12 mouse cellular contexts compared by ENCODE assay signal in the genomic region with DNA sequence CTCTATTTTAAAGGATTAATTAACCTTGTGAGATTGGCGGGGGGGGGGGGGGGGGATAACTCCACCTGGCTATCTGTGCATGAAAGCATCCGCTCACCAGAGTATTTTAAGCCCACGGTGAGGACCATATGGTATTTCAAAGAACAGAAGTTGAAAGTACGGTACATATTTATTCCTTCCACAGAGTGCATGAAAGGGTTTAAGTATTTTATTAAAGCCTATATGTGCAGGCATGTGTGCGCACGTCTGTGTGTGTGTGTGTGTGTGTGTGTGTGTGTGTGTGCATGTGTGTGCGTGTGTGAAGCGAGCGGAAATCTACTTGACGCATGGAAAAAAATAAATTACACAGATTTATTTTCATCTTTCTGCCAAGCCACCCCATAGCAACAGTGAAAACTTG. TPM values are rescaled to one million over a fixed set of nuclear protein-coding genes. Genes with fewer than 3 reads are reported as not detected.
A peak's percentile ranks its signal among the peaks of the same experiment; 100 is the strongest.
DNase-seq lines count a peak whose midpoint lies in the region; ATAC-seq and TF ChIP-seq lines count a peak whose summit lies in the region.
"Had no signal": no experiment of that assay in that cellular context is flagged by ENCODE, and none has a peak within 500 bp of the region (broad histone marks: within the 10 kb centered on the region; RNA-seq: fewer than 3 reads in every experiment).

No protein-coding gene starts in this region.

- no peaks in the 10 kb centered on the region for H3K9me3 ChIP-seq in intestine, embryonic 15.5 days
- H3K9me3 ChIP-seq in intestine, postnatal 0 days (ENCODE audit: control insufficient read depth): no peaks in the 10 kb centered on the region
- H3K9me3 ChIP-seq in embryonic facial prominence, embryonic 13.5 days: no peaks in the 10 kb centered on the region
- no peaks in the 10 kb centered on the region for H3K9me3 ChIP-seq in hindbrain, embryonic 13.5 days
- H3K9me3 ChIP-seq in midbrain, embryonic 15.5 days: no peaks in the 10 kb centered on the region

- 0 out of 2 replicates have a peak overlapping the region, but pooled peaks have one; percentile 1 for H3K4me2 ChIP-seq in intestine, embryonic 15.5 days (replicated peaks)
- no peak overlapping the region for H3K4me2 ChIP-seq in intestine, postnatal 0 days (replicated peaks; ENCODE audit: low read depth)
- H3K4me2 ChIP-seq in embryonic facial prominence, embryonic 13.5 days: peak overlapping the region; percentile 44
- H3K4me2 ChIP-seq in hindbrain, embryonic 13.5 days: peak overlapping the region; percentile 48
- peak overlapping the region; percentile 54 for H3K4me2 ChIP-seq in midbrain, embryonic 15.5 days

- no peak for TF ChIP-seq CTCF in intestine, postnatal 0 days (IDR thresholded peaks at IDR 0.05; ENCODE audit: low read depth)
- TF ChIP-seq CTCF in cerebellum, adult 2 months (IDR thresholded peaks at IDR 0.05; ENCODE audit: borderline replicate concordance, insufficient read depth, low read depth, low read length): no peak

- H3K9ac ChIP-seq in intestine, embryonic 15.5 days: no peak overlapping the region
- no peak overlapping the region for H3K9ac ChIP-seq in intestine, postnatal 0 days (ENCODE audit: low read depth, low read length)
- peak overlapping the region; percentile 28; the same call in 1 of the 2 replicates for H3K9ac ChIP-seq in embryonic facial prominence, embryonic 13.5 days
- peak overlapping the region; percentile 61 for H3K9ac ChIP-seq in hindbrain, embryonic 13.5 days
- H3K9ac ChIP-seq in midbrain, embryonic 15.5 days: peak overlapping the region; percentile 34; the same call in 1 of the 2 replicates

- H3K27ac ChIP-seq in intestine, embryonic 15.5 days: no peak overlapping the region
- H3K27ac ChIP-seq in intestine, postnatal 0 days (ENCODE audit: low read depth, low read length): no peak overlapping the region
- H3K27ac ChIP-seq in embryonic facial prominence, embryonic 13.5 days: no peak overlapping the region
- no peak overlapping the region for H3K27ac ChIP-seq in hindbrain, embryonic 13.5 days
- no peak overlapping the region for H3K27ac ChIP-seq in midbrain, embryonic 15.5 days
- no peak overlapping the region for H3K27ac ChIP-seq in cerebellum, adult 2 months (ENCODE audit: insufficient read depth, low read length)

- 57% methylated on average over 10 of the region's 10 CpGs for WGBS in intestine, embryonic 15.5 days
- 47% methylated on average over 10 of the region's 10 CpGs for WGBS in intestine, postnatal 0 days
- WGBS in embryonic facial prominence, embryonic 13.5 days: 45% methylated on average over 10 of the region's 10 CpGs
- WGBS in hindbrain, embryonic 13.5 days: 34% methylated on average over 10 of the region's 10 CpGs
- WGBS in midbrain, embryonic 15.5 days: 23% methylated on average over 10 of the region's 10 CpGs
- 41% methylated on average over 10 of the region's 10 CpGs for WGBS in cerebellum, adult 2 months

- no peaks in the 10 kb centered on the region for H3K4me1 ChIP-seq in intestine, embryonic 15.5 days (replicated peaks)
- H3K4me1 ChIP-seq in intestine, postnatal 0 days (replicated peaks; ENCODE audit: control insufficient read depth, insufficient read depth, low read length): no peaks in the 10 kb centered on the region
- no peaks in the 10 kb centered on the region for H3K4me1 ChIP-seq in embryonic facial prominence, embryonic 13.5 days
- H3K4me1 ChIP-seq in hindbrain, embryonic 13.5 days (replicated peaks): peaks cover 12% of the 10 kb centered on the region
- peaks cover 13% of the 10 kb centered on the region for H3K4me1 ChIP-seq in midbrain, embryonic 15.5 days
- H3K4me1 ChIP-seq in cerebellum, adult 2 months (ENCODE audit: control insufficient read depth, insufficient read depth, low read length): peaks cover 9% of the 10 kb centered on the region

- TF ChIP-seq POLR2A in cerebellum, adult 2 months (IDR thresholded peaks at IDR 0.05; ENCODE audit: borderline replicate concordance, insufficient read depth, low read length): no peak

- H3K27me3 ChIP-seq in intestine, embryonic 15.5 days (replicated peaks): no peaks in the 10 kb centered on the region
- H3K27me3 ChIP-seq in intestine, postnatal 0 days (replicated peaks; ENCODE audit: control insufficient read depth, insufficient read depth, low read length): 0 out of 2 replicates have a peak, but pooled peaks cover 3% of the 10 kb centered on the region
- peaks cover 11% of the 10 kb centered on the region for H3K27me3 ChIP-seq in embryonic facial prominence, embryonic 13.5 days
- peaks cover 13% of the 10 kb centered on the region for H3K27me3 ChIP-seq in hindbrain, embryonic 13.5 days
- H3K27me3 ChIP-seq in midbrain, embryonic 15.5 days (replicated peaks): no peaks in the 10 kb centered on the region
- H3K27me3 ChIP-seq in cerebellum, adult 2 months (ENCODE audit: control insufficient read depth, insufficient read depth, low read length): no peaks in the 10 kb centered on the region
- H3K27me3 ChIP-seq: CH12.LX had no signal

- DNase-seq in left cerebral cortex, adult 18-20 months (ENCODE audit: low spot score in 2 of 2): no peak
- DNase-seq in cerebellum, adult 2 months: no peak
- DNase-seq in adipocyte (ENCODE audit: low spot score): no peak
- DNase-seq: heart, postnatal 36 days; right cerebral cortex, postnatal 4 days had no signal

- no peak for ATAC-seq in intestine, embryonic 15.5 days
- ATAC-seq in intestine, postnatal 0 days: no peak
- ATAC-seq in embryonic facial prominence, embryonic 13.5 days (ENCODE audit: insufficient number of reproducible peaks, insufficient read depth, low FRiP score, low TSS enrichment, low read depth): no peak
- ATAC-seq in hindbrain, embryonic 13.5 days (ENCODE audit: low FRiP score): no peak
- ATAC-seq in midbrain, embryonic 15.5 days (replicated peaks): peak; percentile 37; the same call in 1 of the 2 replicates
- ATAC-seq: activated CD4-positive, CD25-positive, alpha-beta regulatory T cell, adult 4 months had no signal

- H3K4me3 ChIP-seq in intestine, embryonic 15.5 days (replicated peaks): no peak overlapping the region
- H3K4me3 ChIP-seq in intestine, postnatal 0 days (ENCODE audit: low read depth, low read length): no peak overlapping the region
- H3K4me3 ChIP-seq in embryonic facial prominence, embryonic 13.5 days: no peak overlapping the region
- peak overlapping the region; percentile 14 for H3K4me3 ChIP-seq in hindbrain, embryonic 13.5 days
- peak overlapping the region; percentile 20 for H3K4me3 ChIP-seq in midbrain, embryonic 15.5 days
- H3K4me3 ChIP-seq in cerebellum, adult 2 months (replicated peaks; ENCODE audit: insufficient read depth, low read depth, low read length): no peak overlapping the region

- no peaks in the 10 kb centered on the region for H3K36me3 ChIP-seq in intestine, embryonic 15.5 days
- H3K36me3 ChIP-seq in intestine, postnatal 0 days (ENCODE audit: control insufficient read depth, insufficient read depth): no peaks in the 10 kb centered on the region
- H3K36me3 ChIP-seq in embryonic facial prominence, embryonic 13.5 days: no peaks in the 10 kb centered on the region
- H3K36me3 ChIP-seq in hindbrain, embryonic 13.5 days: no peaks in the 10 kb centered on the region
- no peaks in the 10 kb centered on the region for H3K36me3 ChIP-seq in midbrain, embryonic 15.5 days (replicated peaks)

RNA-seq across cellular contexts. Expression of gene Ccne1, which starts 32.4 kb away (rescaled TPM):
- polyA plus RNA-seq in intestine, embryonic 15.5 days (2015; fragmentation: Nextera tagmentation; extraction: Ambion mirVana): 57.2 and 59.4 TPM in 2 replicates
- 12.0 and 12.6 TPM in 2 replicates for polyA plus RNA-seq in intestine, postnatal 0 days (2015; fragmentation: Nextera tagmentation; extraction: Ambion mirVana)
- 55.2 and 61.4 TPM in 2 replicates for polyA plus RNA-seq in embryonic facial prominence, embryonic 13.5 days (2015; fragmentation: Nextera tagmentation; extraction: Ambion mirVana)
- 15.9 and 16.1 TPM in 2 replicates for polyA plus RNA-seq in hindbrain, embryonic 13.5 days (2015; fragmentation: Nextera tagmentation; extraction: Ambion mirVana)
- polyA plus RNA-seq in midbrain, embryonic 15.5 days (2015; fragmentation: Nextera tagmentation; extraction: Ambion mirVana): 11.6 and 13.2 TPM in 2 replicates
- total RNA-seq in left cerebral cortex, adult 18-20 months (2021): 10 to 100 TPM; 16.7 to 22.8 TPM
- 19.6 and 20.3 TPM in 2 replicates for polyA plus RNA-seq in cerebellum, adult 2 months (2012; rRNA removed)

RNA-seq across cellular contexts. Expression of gene Uri1, which starts 51.6 kb away (rescaled TPM):
- 41.4 and 47.2 TPM in 2 replicates for polyA plus RNA-seq in intestine, embryonic 15.5 days (2015; fragmentation: Nextera tagmentation; extraction: Ambion mirVana)
- 25.6 and 26.9 TPM in 2 replicates for polyA plus RNA-seq in intestine, postnatal 0 days (2015; fragmentation: Nextera tagmentation; extraction: Ambion mirVana)
- polyA plus RNA-seq in embryonic facial prominence, embryonic 13.5 days (2015; fragmentation: Nextera tagmentation; extraction: Ambion mirVana): 44.4 and 45.1 TPM in 2 replicates
- 35.7 and 36.1 TPM in 2 replicates for polyA plus RNA-seq in hindbrain, embryonic 13.5 days (2015; fragmentation: Nextera tagmentation; extraction: Ambion mirVana)
- polyA plus RNA-seq in midbrain, embryonic 15.5 days (2015; fragmentation: Nextera tagmentation; extraction: Ambion mirVana): 34.3 and 35.1 TPM in 2 replicates
- total RNA-seq in left cerebral cortex, adult 18-20 months (2021): 10 to 100 TPM; 50.5 to 51.0 TPM
- polyA plus RNA-seq in cerebellum, adult 2 months (2012; rRNA removed): 30.3 and 31.4 TPM in 2 replicates

Comparison
In these comparisons a context has a peak if more than half of its experiments do, and no peak if none do; other contexts are left out.
1. H3K4me3 ChIP-seq: peak in hindbrain, embryonic 13.5 days (single experiment) and midbrain, embryonic 15.5 days (single experiment); none in intestine, embryonic 15.5 days (single experiment), intestine, postnatal 0 days (single experiment), embryonic facial prominence, embryonic 13.5 days (single experiment) and cerebellum, adult 2 months (single experiment).
2. H3K9ac ChIP-seq: peak in embryonic facial prominence, embryonic 13.5 days (single experiment), hindbrain, embryonic 13.5 days (single experiment) and midbrain, embryonic 15.5 days (single experiment); none in intestine, embryonic 15.5 days (single experiment) and intestine, postnatal 0 days (single experiment).